Mouse (Mus musculus): ENCODE data around the gene Robo4. TPM values are rescaled to one million over a fixed set of nuclear protein-coding genes. Genes with fewer than 3 reads are reported as not detected.

The Robo4 gene
- polyA plus RNA-seq, 1 experiment, result 10.5 TPM

GRCm38 (mm10) chr9:37454991-37455390 lies 53.3 kb downstream of the Robo4 start:
- DNase-seq (ENCODE audit: low spot score), result no peak

GRCm38 (mm10) chr9:37455868-37456267 lies 54.2 kb downstream of the Robo4 start:
- no peak for DNase-seq (ENCODE audit: low spot score)

GRCm38 (mm10) chr9:37456481-37456910 lies 54.8 kb downstream of the Robo4 start:
- no peak for DNase-seq (ENCODE audit: low spot score)

- DNase-seq (ENCODE audit: low spot score), result no peak
Measured at GRCm38 (mm10) chr9:37457151-37457550, 55.5 kb downstream of the Robo4 start.

GRCm38 (mm10) chr9:37459665-37460042 lies 58.0 kb downstream of the Robo4 start:
- DNase-seq (ENCODE audit: low spot score), result no peak

- no peak for DNase-seq (ENCODE audit: low spot score)
Measured at GRCm38 (mm10) chr9:37460043-37460960, 58.6 kb downstream of the Robo4 start.

GRCm38 (mm10) chr9:37460961-37461340 lies 59.3 kb downstream of the Robo4 start:
- no peak for DNase-seq (ENCODE audit: low spot score)

GRCm38 (mm10) chr9:37461571-37461970 lies 59.9 kb downstream of the Robo4 start:
- no peak for DNase-seq (ENCODE audit: low spot score)

- DNase-seq (ENCODE audit: low spot score), result no peak
Measured at GRCm38 (mm10) chr9:37462764-37463163, 61.1 kb downstream of the Robo4 start.

Other genes with a start within 250 kb of the Robo4 start
- 4.4 and 5.3 TPM in 2 replicates for gene Tmem218, start 193.7 kb upstream of the Robo4 start, polyA plus RNA-seq (2012; rRNA removed)
- 4.7 and 5.2 TPM in 2 replicates for gene Slc37a2, start 146.2 kb upstream of the Robo4 start, polyA plus RNA-seq (2012; rRNA removed)
- gene Ccdc15, start 53.5 kb upstream of the Robo4 start, polyA plus RNA-seq (2012; rRNA removed), result 1.3 and 1.4 TPM in 2 replicates
- gene Hepacam, start 34.5 kb upstream of the Robo4 start, polyA plus RNA-seq (2012; rRNA removed), result 0.18 and 0.21 TPM in 2 replicates
- gene Robo3, start 31.3 kb downstream of the Robo4 start, polyA plus RNA-seq (2012; rRNA removed), result 0.07 and 0.12 TPM in 2 replicates
- gene Msantd2, start 87.4 kb downstream of the Robo4 start, polyA plus RNA-seq (2012; rRNA removed), result 24.7 and 26.8 TPM in 2 replicates
- gene Esam, start 126.2 kb downstream of the Robo4 start, polyA plus RNA-seq (2012; rRNA removed), result 56.0 and 57.2 TPM in 2 replicates
- gene Vsig2, start 137.4 kb downstream of the Robo4 start, polyA plus RNA-seq (2012; rRNA removed), result 151 and 161 TPM in 2 replicates
- gene Nrgn, start 151.0 kb downstream of the Robo4 start, polyA plus RNA-seq (2012; rRNA removed), result 1.8 and 1.9 TPM in 2 replicates
- 16.6 and 17.1 TPM in 2 replicates for gene Siae, start 153.8 kb downstream of the Robo4 start, polyA plus RNA-seq (2012; rRNA removed)
- gene Spa17, start 211.8 kb downstream of the Robo4 start, polyA plus RNA-seq (2012; rRNA removed), result 2.2 and 3.8 TPM in 2 replicates

Measured in urinary bladder, adult 2 months (tissue).